Mouse (Mus musculus) MEL (cell line): ENCODE measurements around the gene Gm10961.

Experiments used
- CTCF ChIP-seq, 3 experiments: IDR thresholded peaks in 2 of 3; conservative IDR thresholded peaks in 1 of 3; 2 replicates each; pipeline ENCODE4 v1.5.1; 2011 to 2012; ENCODE audit warnings: low read length in 3 of 3, low read depth in 2 of 3, mild to moderate bottlenecking in 2 of 3, improper control_type of control experiment in 1 of 3, inconsistent platforms in 1 of 3, mixed read lengths in 1 of 3, moderate library complexity in 1 of 3; ENCODE audit not compliant: control insufficient read depth in 1 of 3, insufficient read depth in 1 of 3, poor library complexity in 1 of 3, severe bottlenecking in 1 of 3
- E2F4 ChIP-seq: IDR thresholded peaks from 2 replicates; pipeline ENCODE4 v1.6.1; 2011; ENCODE audit warnings: low read depth, low read length, improper control_type of control experiment, borderline replicate concordance
- EP300 ChIP-seq, 2 experiments: IDR thresholded peaks; 2 replicates each; pipeline ENCODE4 v1.6.1; 2011; ENCODE audit warnings: improper control_type of control experiment in 2 of 2, low read length in 2 of 2, low read depth in 1 of 2, mild to moderate bottlenecking in 1 of 2
- GABPA ChIP-seq: IDR thresholded peaks from 2 replicates; pipeline ENCODE4 v1.6.1; 2012; ENCODE audit warnings: low read depth, mild to moderate bottlenecking, inconsistent platforms, low read length, improper control_type of control experiment, moderate library complexity
- JUND ChIP-seq: IDR thresholded peaks from 2 replicates; pipeline ENCODE4 v1.6.1; 2011; ENCODE audit warnings: low read depth, mild to moderate bottlenecking, improper control_type of control experiment, low read length
- KAT2A ChIP-seq: conservative IDR thresholded peaks from 2 replicates; pipeline ENCODE4 v1.6.1; 2012; ENCODE audit warnings: low read depth, low read length, improper control_type of control experiment, inconsistent platforms
- MAZ ChIP-seq: IDR thresholded peaks from 2 replicates; pipeline ENCODE4 v1.6.1; 2012; ENCODE audit warnings: low read depth, mild to moderate bottlenecking, inconsistent platforms, low read length, improper control_type of control experiment
- MXI1 ChIP-seq: IDR thresholded peaks from 2 replicates; pipeline ENCODE4 v1.6.1; 2011; ENCODE audit warnings: mild to moderate bottlenecking, low read depth, low read length, improper control_type of control experiment
- MYB ChIP-seq: IDR thresholded peaks from 2 replicates; pipeline ENCODE4 v1.6.1; 2011; ENCODE audit warnings: mild to moderate bottlenecking, low read depth, low read length, improper control_type of control experiment
- NELFE ChIP-seq: IDR thresholded peaks from 2 replicates; pipeline ENCODE4 v1.6.1; 2011; ENCODE audit warnings: low read depth, low read length, improper control_type of control experiment
- POLR2A ChIP-seq, 2 experiments: IDR thresholded peaks; 2 replicates each; pipeline ENCODE4 v1.6.1; 2011 to 2012; ENCODE audit warnings: low read length in 2 of 2, mild to moderate bottlenecking in 2 of 2, control low read depth in 1 of 2, improper control_type of control experiment in 1 of 2, low read depth in 1 of 2, moderate library complexity in 1 of 2; ENCODE audit not compliant: control insufficient read depth in 1 of 2, insufficient read depth in 1 of 2, poor library complexity in 1 of 2
- SMC3 ChIP-seq: IDR thresholded peaks from 2 replicates; pipeline ENCODE4 v1.6.1; 2011; ENCODE audit warnings: low read depth, low read length, improper control_type of control experiment
- USF2 ChIP-seq, 2 experiments: IDR thresholded peaks; 2 replicates each; pipeline ENCODE4 v1.6.1; 2011 to 2012; ENCODE audit warnings: improper control_type of control experiment in 2 of 2, low read length in 2 of 2, borderline replicate concordance in 1 of 2, inconsistent platforms in 1 of 2, low read depth in 1 of 2, mild to moderate bottlenecking in 1 of 2; ENCODE audit not compliant: insufficient read depth in 1 of 2
- ZC3H11A ChIP-seq: IDR thresholded peaks from 2 replicates; pipeline ENCODE4 v1.6.1; 2012; ENCODE audit warnings: low read depth, mild to moderate bottlenecking, inconsistent platforms, low read length, improper control_type of control experiment

- TF ChIP-seq CTCF (IDR thresholded peaks at IDR 0.05 in 2 of 3, conservative IDR thresholded peaks at IDR 0.05 in 1 of 3; ENCODE audit: control insufficient read depth in 1 of 3, insufficient read depth in 1 of 3, low read depth in 2 of 3, low read length in 3 of 3, poor library complexity in 1 of 3, severe bottlenecking in 1 of 3) = no peak
- no peak for TF ChIP-seq POLR2A (IDR thresholded peaks at IDR 0.05; ENCODE audit: control insufficient read depth in 1 of 2, insufficient read depth in 1 of 2, low read depth in 1 of 2, low read length in 2 of 2, poor library complexity in 1 of 2)
- TF ChIP-seq EP300 (IDR thresholded peaks at IDR 0.05; ENCODE audit: low read depth in 1 of 2, low read length in 2 of 2) = no peak
- TF ChIP-seq JUND = no peak
- no peak for TF ChIP-seq KAT2A
- TF ChIP-seq MYB = no peak
- TF ChIP-seq E2F4 = no peak
- TF ChIP-seq MAZ = no peak
- no peak for TF ChIP-seq ZC3H11A
- no peak for TF ChIP-seq MXI1
- no peak for TF ChIP-seq USF2 (IDR thresholded peaks at IDR 0.05; ENCODE audit: borderline replicate concordance in 1 of 2, insufficient read depth in 1 of 2, low read depth in 1 of 2, low read length in 2 of 2)
- TF ChIP-seq SMC3 = no peak
- TF ChIP-seq NELFE = no peak
- no peak for TF ChIP-seq GABPA
Measured at GRCm38 (mm10) chr3:107619911-107620310, 11.2 kb upstream of the Gm10961 start.
